ENCODE assay signal across 11 mouse cellular contexts in genomic region chr14:79076560-79077300, GRCm38 (mm10).
DNase-seq lines count a peak whose midpoint lies in the region; ATAC-seq and TF ChIP-seq lines count a peak whose summit lies in the region.
"Had no signal": no experiment of that assay in that cellular context is flagged by ENCODE, and none has a peak within 500 bp of the region (broad histone marks: within the 10 kb centered on the region; RNA-seq: fewer than 3 reads in every experiment).

No protein-coding gene starts in this region.

- H3K4me3 ChIP-seq in heart, adult 2 months: no peak overlapping the region
- no peak overlapping the region for H3K4me3 ChIP-seq in heart, embryonic 12.5 days
- H3K4me3 ChIP-seq in embryonic facial prominence, embryonic 13.5 days: no peak overlapping the region
- no peak overlapping the region for H3K4me3 ChIP-seq in heart, embryonic 13.5 days
- H3K4me3 ChIP-seq in layer of hippocampus, adult 2 months: no peak overlapping the region
- H3K4me3 ChIP-seq: megakaryocyte, embryonic 14.5 days; neural tube, embryonic 13.5 days had no signal

- H3K4me1 ChIP-seq in heart, adult 2 months (ENCODE audit: control insufficient read depth, insufficient read depth, low read length): peaks cover 3% of the 10 kb centered on the region
- H3K4me1 ChIP-seq in heart, embryonic 12.5 days (replicated peaks): peaks cover 14% of the 10 kb centered on the region
- H3K4me1 ChIP-seq in embryonic facial prominence, embryonic 13.5 days: peaks cover 24% of the 10 kb centered on the region
- peaks cover 20% of the 10 kb centered on the region for H3K4me1 ChIP-seq in heart, embryonic 13.5 days
- H3K4me1 ChIP-seq: neural tube, embryonic 13.5 days had no signal

- H3K9ac ChIP-seq in heart, adult 2 months (ENCODE audit: low read depth, low read length): no peak overlapping the region
- H3K9ac ChIP-seq in heart, embryonic 12.5 days: no peak overlapping the region
- H3K9ac ChIP-seq in embryonic facial prominence, embryonic 13.5 days: no peak overlapping the region
- H3K9ac ChIP-seq in heart, embryonic 13.5 days: no peak overlapping the region
- H3K9ac ChIP-seq: neural tube, embryonic 13.5 days had no signal

- no peak for ATAC-seq in heart, embryonic 12.5 days (ENCODE audit: insufficient number of reproducible peaks, low FRiP score)
- 0 out of 2 replicates have a peak, but pooled peaks have one; percentile 20 for ATAC-seq in embryonic facial prominence, embryonic 13.5 days (ENCODE audit: insufficient number of reproducible peaks, insufficient read depth, low FRiP score, low TSS enrichment, low read depth)
- no peak for ATAC-seq in heart, embryonic 13.5 days (ENCODE audit: extremely low read depth, insufficient number of reproducible peaks, low FRiP score, low TSS enrichment)

- H3K27me3 ChIP-seq in heart, adult 2 months (ENCODE audit: control insufficient read depth, insufficient read depth, low read length): no peaks in the 10 kb centered on the region
- H3K27me3 ChIP-seq in heart, embryonic 12.5 days (replicated peaks): no peaks in the 10 kb centered on the region
- no peaks in the 10 kb centered on the region for H3K27me3 ChIP-seq in embryonic facial prominence, embryonic 13.5 days
- no peaks in the 10 kb centered on the region for H3K27me3 ChIP-seq in heart, embryonic 13.5 days (replicated peaks)
- H3K27me3 ChIP-seq: megakaryocyte, embryonic 14.5 days; neural tube, embryonic 13.5 days had no signal

- no peaks in the 10 kb centered on the region for H3K79me2 ChIP-seq in heart, adult 2 months (replicated peaks; ENCODE audit: control insufficient read depth, insufficient read depth, low read length)

- H3K4me2 ChIP-seq in heart, embryonic 12.5 days: no peak overlapping the region
- no peak overlapping the region for H3K4me2 ChIP-seq in embryonic facial prominence, embryonic 13.5 days
- no peak overlapping the region for H3K4me2 ChIP-seq in heart, embryonic 13.5 days
- H3K4me2 ChIP-seq: neural tube, embryonic 13.5 days had no signal

- no peak for TF ChIP-seq POLR2A in heart, adult 2 months (IDR thresholded peaks at IDR 0.05; ENCODE audit: insufficient read depth, low read depth, low read length)

- DNase-seq in heart, adult 2 months: peak in 1 of 2 experiments; percentile 21
- peak; percentile 75 for DNase-seq in lung, postnatal 10 days
- no peak for DNase-seq in cerebellum, adult 9-10 months
- no peak for DNase-seq in layer of hippocampus, adult 2 months (ENCODE audit: low spot score in 2 of 2)
- DNase-seq in ovary, adult 18-20 months (ENCODE audit: low spot score): no peak
- DNase-seq: embryo, embryonic 11 days had no signal

- H3K9me3 ChIP-seq in heart, embryonic 12.5 days (replicated peaks): no peaks in the 10 kb centered on the region
- no peaks in the 10 kb centered on the region for H3K9me3 ChIP-seq in embryonic facial prominence, embryonic 13.5 days
- no peaks in the 10 kb centered on the region for H3K9me3 ChIP-seq in heart, embryonic 13.5 days
- H3K9me3 ChIP-seq: megakaryocyte, embryonic 14.5 days; neural tube, embryonic 13.5 days had no signal

- H3K27ac ChIP-seq in heart, adult 2 months: peak overlapping the region; percentile 20
- H3K27ac ChIP-seq in heart, embryonic 12.5 days (ENCODE audit: poor library complexity, severe bottlenecking): no peak overlapping the region
- peak overlapping the region; percentile 81 for H3K27ac ChIP-seq in embryonic facial prominence, embryonic 13.5 days
- peak overlapping the region; percentile 42; the same call in 1 of the 2 replicates for H3K27ac ChIP-seq in heart, embryonic 13.5 days (replicated peaks)
- H3K27ac ChIP-seq in layer of hippocampus, adult 2 months: no peak overlapping the region
- H3K27ac ChIP-seq: neural tube, embryonic 13.5 days had no signal

- no peak for TF ChIP-seq EP300 in heart, adult 2 months (IDR thresholded peaks at IDR 0.05; ENCODE audit: insufficient read depth, low read depth, low read length)

- intact Hi-C loops in heart, adult 2 months (cut with DNase I): no loop called here

- H3K36me3 ChIP-seq in heart, adult 2 months (ENCODE audit: control insufficient read depth, insufficient read depth, low read length): peaks cover 5% of the 10 kb centered on the region
- no peaks in the 10 kb centered on the region for H3K36me3 ChIP-seq in heart, embryonic 12.5 days
- H3K36me3 ChIP-seq in embryonic facial prominence, embryonic 13.5 days: no peaks in the 10 kb centered on the region
- 0 out of 2 replicates have a peak, but pooled peaks cover 2% of the 10 kb centered on the region for H3K36me3 ChIP-seq in heart, embryonic 13.5 days
- H3K36me3 ChIP-seq: neural tube, embryonic 13.5 days had no signal

- 56% methylated on average over 9 of the region's 9 CpGs for WGBS in heart, adult 2 months
- WGBS in heart, embryonic 12.5 days: 67% methylated on average over 9 of the region's 9 CpGs
- 24% methylated on average over 9 of the region's 9 CpGs for WGBS in embryonic facial prominence, embryonic 13.5 days
- 68% methylated on average over 9 of the region's 9 CpGs for WGBS in heart, embryonic 13.5 days

- no peak for TF ChIP-seq CTCF in heart, adult 2 months (IDR thresholded peaks at IDR 0.05)
- no peak for TF ChIP-seq CTCF in layer of hippocampus, adult 2 months (conservative IDR thresholded peaks at IDR 0.05)

Comparison
In these comparisons a context has a peak if more than half of its experiments do, and no peak if none do; other contexts are left out.
1. H3K27ac ChIP-seq: peak in heart, adult 2 months (single experiment), embryonic facial prominence, embryonic 13.5 days (single experiment) and heart, embryonic 13.5 days (single experiment); none in heart, embryonic 12.5 days (single experiment) and layer of hippocampus, adult 2 months (single experiment).